Mouse (Mus musculus) CH12.LX (cell line): ENCODE data around the gene Utp20.

Source experiments
- CHD1 ChIP-seq: IDR thresholded peaks from 2 replicates; pipeline ENCODE4 v1.6.1; 2012; ENCODE audit warnings: low read depth, low read length, improper control_type of control experiment, inconsistent platforms
- CTCF ChIP-seq, 2 experiments: IDR thresholded peaks in 1 of 2; conservative IDR thresholded peaks in 1 of 2; 2 replicates each; pipeline ENCODE4 v1.5.1; 2011 to 2012; ENCODE audit warnings: low read depth in 2 of 2, low read length in 2 of 2, improper control_type of control experiment in 1 of 2, inconsistent platforms in 1 of 2, mild to moderate bottlenecking in 1 of 2, moderate library complexity in 1 of 2
- EP300 ChIP-seq: IDR thresholded peaks from 2 replicates; pipeline ENCODE4 v1.6.1; 2011; ENCODE audit warnings: low read length, improper control_type of control experiment
- MAX ChIP-seq: IDR thresholded peaks from 2 replicates; pipeline ENCODE4 v1.6.1; 2011; ENCODE audit warnings: low read length, improper control_type of control experiment
- NELFE ChIP-seq: IDR thresholded peaks from 2 replicates; pipeline ENCODE4 v1.6.1; 2011; ENCODE audit warnings: low read depth, low read length, improper control_type of control experiment
- POLR2A ChIP-seq: IDR thresholded peaks from 2 replicates; pipeline ENCODE4 v1.6.1; 2011; ENCODE audit warnings: low read depth, mild to moderate bottlenecking, improper control_type of control experiment, low read length
- POLR2AphosphoS2 ChIP-seq: IDR thresholded peaks from 2 replicates; pipeline ENCODE4 v1.6.1; 2011; ENCODE audit warnings: low read depth, low read length, improper control_type of control experiment
- RCOR1 ChIP-seq: conservative IDR thresholded peaks from 2 replicates; pipeline ENCODE4 v1.6.1; 2012; ENCODE audit warnings: low read depth, mild to moderate bottlenecking, inconsistent platforms, low read length, improper control_type of control experiment
- TCF12 ChIP-seq: IDR thresholded peaks from 2 replicates; pipeline ENCODE4 v1.6.1; 2014; ENCODE audit warnings: low read depth, mild to moderate bottlenecking, inconsistent platforms, low read length, improper control_type of control experiment
- ZC3H11A ChIP-seq: IDR thresholded peaks from 2 replicates; pipeline ENCODE4 v1.6.1; 2012; ENCODE audit warnings: low read depth, mild to moderate bottlenecking, inconsistent platforms, low read length, improper control_type of control experiment
- ZKSCAN1 ChIP-seq: IDR thresholded peaks from 2 replicates; pipeline ENCODE4 v1.6.1; 2012; ENCODE audit warnings: low read depth, inconsistent platforms, low read length, improper control_type of control experiment, borderline replicate concordance
- ZMIZ1 ChIP-seq: IDR thresholded peaks from 2 replicates; pipeline ENCODE4 v1.6.1; 2012; ENCODE audit warnings: low read depth, mild to moderate bottlenecking, inconsistent platforms, low read length, improper control_type of control experiment
- ZNF384 ChIP-seq: IDR thresholded peaks from 2 replicates; pipeline ENCODE4 v1.6.1; 2012; ENCODE audit warnings: low read depth, low read length, improper control_type of control experiment, inconsistent platforms

- TF ChIP-seq EP300 (no peak), POLR2A (no peak), NELFE (no peak), POLR2AphosphoS2 (no peak), ZNF384 (no peak), CTCF (conservative IDR thresholded peaks at IDR 0.05 in 1 of 2, IDR thresholded peaks at IDR 0.05 in 1 of 2; ENCODE audit: low read depth in 2 of 2, low read length in 2 of 2) (no peak), CHD1 (no peak), ZMIZ1 (no peak), RCOR1 (no peak), TCF12 (no peak), MAX (no peak), ZKSCAN1 (no peak), ZC3H11A (no peak)
Observed at GRCm38 (mm10) chr10:88862293-88862692, 35.7 kb upstream of the Utp20 start.
